Mouse (Mus musculus): Measurements from ENCODE around the gene Slc18b1. TPM values are rescaled to one million over a fixed set of nuclear protein-coding genes. Genes with fewer than 3 reads are reported as not detected.

The Slc18b1 gene
- polyA plus RNA-seq, 1 experiment from 2014 or later: 16.7 TPM

DNA sequence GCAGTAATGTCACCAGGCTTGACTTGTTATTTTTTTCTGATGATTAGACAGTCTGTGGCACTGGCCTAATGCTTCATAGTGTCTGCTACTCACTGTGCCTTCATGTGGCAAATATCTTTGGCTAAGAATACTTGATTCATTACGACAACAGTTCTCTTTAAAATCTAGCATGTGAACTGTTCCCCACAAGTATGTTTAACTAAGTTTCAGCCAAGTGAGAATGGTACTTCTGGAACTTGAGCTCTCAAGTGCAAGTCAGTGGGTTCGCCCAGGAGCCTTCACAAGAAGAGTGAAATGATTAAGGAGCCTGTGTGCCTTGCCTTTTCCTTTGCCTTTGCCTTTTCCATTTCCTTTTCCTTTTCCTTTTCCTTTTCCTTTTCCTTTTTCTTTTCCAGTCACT, 55.3 kb downstream of the Slc18b1 start:
- Histone ChIP-seq H3K4me3 (no peak overlapping the region), H3K9me3 (replicated peaks) (no peaks in the 10 kb centered on the region), H3K4me2 (no peak overlapping the region), H3K36me3 (ENCODE audit: poor library complexity, severe bottlenecking) (no peaks in the 10 kb centered on the region), H3K9ac (no peak overlapping the region), H3K27me3 (no peaks in the 10 kb centered on the region), H3K4me1 (no peaks in the 10 kb centered on the region), H3K27ac (no peak overlapping the region)
- 78% methylated on average over 2 of the region's 2 CpGs for WGBS
- no peak for ATAC-seq

DNA sequence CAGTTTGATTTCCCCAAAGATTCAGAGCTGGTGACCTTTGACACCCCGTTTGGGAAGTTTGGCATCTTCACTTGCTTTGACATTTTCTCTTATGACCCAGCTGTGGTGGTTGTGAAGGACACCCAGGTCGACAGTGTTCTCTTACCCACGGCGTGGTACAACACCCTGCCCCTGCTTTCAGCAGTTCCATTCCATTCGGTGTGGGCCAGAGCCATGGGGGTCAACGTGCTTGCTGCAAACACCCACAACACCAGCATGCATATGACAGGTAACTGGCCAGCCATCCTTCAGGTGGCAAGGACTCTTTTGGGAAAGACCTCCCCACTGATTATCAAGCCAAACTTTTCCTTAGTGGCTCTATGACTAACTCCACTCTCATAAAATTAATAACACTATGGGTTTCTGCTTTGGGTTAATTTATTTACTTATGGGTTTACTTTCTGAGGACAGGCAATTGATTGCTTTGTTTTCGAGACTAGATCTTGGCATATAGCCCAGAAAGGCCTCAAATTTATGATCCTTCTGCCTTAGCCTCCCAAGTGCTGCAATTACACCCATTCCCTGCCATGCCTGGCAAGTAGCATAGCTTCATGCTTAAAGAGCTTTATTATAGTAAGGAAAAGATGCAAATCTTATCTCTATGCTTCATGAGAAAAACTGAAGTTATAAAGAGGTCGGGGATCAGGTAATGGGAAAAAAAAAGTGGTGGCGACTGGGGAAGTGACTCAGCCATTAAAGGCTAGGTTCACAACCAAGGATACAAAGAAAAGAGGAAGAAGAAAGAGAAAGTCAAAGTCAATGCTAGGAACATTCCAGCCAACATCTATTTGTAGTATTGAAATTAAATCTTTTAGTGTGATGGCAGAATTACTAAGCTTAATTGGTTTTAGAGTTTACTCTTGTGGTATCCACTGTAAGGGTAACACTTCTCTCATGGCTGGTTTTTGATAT, 67.9 kb downstream of the Slc18b1 start:
- Histone ChIP-seq H3K4me1 (no peaks in the 10 kb centered on the region), H3K27me3 (no peaks in the 10 kb centered on the region), H3K9ac (no peak overlapping the region), H3K36me3 (ENCODE audit: poor library complexity, severe bottlenecking) (no peaks in the 10 kb centered on the region), H3K4me2 (no peak overlapping the region), H3K4me3 (no peak overlapping the region), H3K9me3 (replicated peaks) (peaks cover 8% of the 10 kb centered on the region; the same call in 1 of the 2 replicates), H3K27ac (no peak overlapping the region)
- no peak for ATAC-seq
- WGBS: 82% methylated on average over 9 of the region's 9 CpGs

Other genes starting within 250 kb of the Slc18b1 start
- gene Rps12, start 9.7 kb upstream of the Slc18b1 start, polyA plus RNA-seq (2015; fragmentation: Nextera tagmentation; extraction: Ambion mirVana): 142 and 148 TPM in 2 replicates
- gene Vnn3, start 54.5 kb downstream of the Slc18b1 start, polyA plus RNA-seq (2015; fragmentation: Nextera tagmentation; extraction: Ambion mirVana): not detected in 2 replicates
- gene Vnn1, start 97.7 kb downstream of the Slc18b1 start, polyA plus RNA-seq (2015; fragmentation: Nextera tagmentation; extraction: Ambion mirVana): 0.14 TPM in 1 of 2 replicates, not detected in the other
- gene Taar1, start 123.4 kb downstream of the Slc18b1 start, polyA plus RNA-seq (2015; fragmentation: Nextera tagmentation; extraction: Ambion mirVana): not detected in 2 replicates
- gene Taar2, start 141.6 kb downstream of the Slc18b1 start, polyA plus RNA-seq (2015; fragmentation: Nextera tagmentation; extraction: Ambion mirVana): not detected in 2 replicates
- gene Taar3, start 152.6 kb downstream of the Slc18b1 start, polyA plus RNA-seq (2015; fragmentation: Nextera tagmentation; extraction: Ambion mirVana): not detected in 2 replicates
- not detected in 2 replicates for gene Taar4, start 163.5 kb downstream of the Slc18b1 start, polyA plus RNA-seq (2015; fragmentation: Nextera tagmentation; extraction: Ambion mirVana)
- not detected in 2 replicates for gene Taar5, start 173.7 kb downstream of the Slc18b1 start, polyA plus RNA-seq (2015; fragmentation: Nextera tagmentation; extraction: Ambion mirVana)
- gene Taar6, start 188.7 kb downstream of the Slc18b1 start, polyA plus RNA-seq (2015; fragmentation: Nextera tagmentation; extraction: Ambion mirVana): not detected in 2 replicates
- not detected in 2 replicates for gene Taar7a, start 196.5 kb downstream of the Slc18b1 start, polyA plus RNA-seq (2015; fragmentation: Nextera tagmentation; extraction: Ambion mirVana)
- gene Taar7b, start 203.0 kb downstream of the Slc18b1 start, polyA plus RNA-seq (2015; fragmentation: Nextera tagmentation; extraction: Ambion mirVana): not detected in 2 replicates
- not detected in 2 replicates for gene Taar7d, start 230.2 kb downstream of the Slc18b1 start, polyA plus RNA-seq (2015; fragmentation: Nextera tagmentation; extraction: Ambion mirVana)
- gene Taar7e, start 240.6 kb downstream of the Slc18b1 start, polyA plus RNA-seq (2015; fragmentation: Nextera tagmentation; extraction: Ambion mirVana): not detected in 2 replicates

Measured in forebrain, embryonic 13.5 days (tissue).